Mouse (Mus musculus) C2C12 (cell line): ENCODE measurements around the gene Slc36a3.

Experiments used
- CTCF ChIP-seq: IDR thresholded peaks from one replicate; pipeline ENCODE4 v1.5.1; 2011; ENCODE audit not compliant: control insufficient read depth, insufficient read depth, insufficient read length
- FOSL1 ChIP-seq: IDR thresholded peaks from one replicate; pipeline ENCODE4 v1.8.0; 2011; ENCODE audit warnings: mild to moderate bottlenecking, low read length; ENCODE audit not compliant: poor library complexity, insufficient read depth, severe bottlenecking
- USF1 ChIP-seq: IDR thresholded peaks from one replicate; pipeline ENCODE4 v1.6.1; 2011; ENCODE audit warnings: low read depth, mild to moderate bottlenecking, control low read depth, moderate library complexity

GRCm38 (mm10) chr11:55089892-55090291 is 61.6 kb downstream of the Slc36a3 start:
- TF ChIP-seq CTCF = no peak
- TF ChIP-seq USF1 = no peak
- no peak for TF ChIP-seq FOSL1
